Mouse (Mus musculus): Measurements from ENCODE around the gene Plpp2. TPM values are rescaled to one million over a fixed set of nuclear protein-coding genes. Genes with fewer than 3 reads are reported as not detected.

Gene Plpp2
- polyA plus RNA-seq, 1 experiment: 38.2 TPM

DNA sequence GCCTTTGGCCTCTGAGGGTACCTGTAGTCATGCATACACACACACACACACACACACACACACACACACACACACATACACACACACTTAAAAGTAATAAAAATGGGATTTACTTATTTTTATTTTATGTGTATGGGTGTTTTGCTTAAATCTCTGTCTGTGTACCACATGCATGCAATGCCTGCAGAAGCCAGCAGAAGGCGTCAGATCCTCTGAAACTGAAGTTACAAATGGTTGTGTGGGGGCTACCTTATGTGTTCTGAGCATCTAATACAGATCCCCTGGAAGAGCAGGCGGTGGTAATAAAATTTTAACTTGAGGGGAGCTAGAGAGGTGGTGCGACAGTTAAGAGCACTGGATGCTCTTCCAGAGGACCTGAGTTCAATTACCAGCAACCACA, 5.5 kb downstream of the Plpp2 start:
- DNase-seq (ENCODE audit: low read depth): no peak

DNA sequence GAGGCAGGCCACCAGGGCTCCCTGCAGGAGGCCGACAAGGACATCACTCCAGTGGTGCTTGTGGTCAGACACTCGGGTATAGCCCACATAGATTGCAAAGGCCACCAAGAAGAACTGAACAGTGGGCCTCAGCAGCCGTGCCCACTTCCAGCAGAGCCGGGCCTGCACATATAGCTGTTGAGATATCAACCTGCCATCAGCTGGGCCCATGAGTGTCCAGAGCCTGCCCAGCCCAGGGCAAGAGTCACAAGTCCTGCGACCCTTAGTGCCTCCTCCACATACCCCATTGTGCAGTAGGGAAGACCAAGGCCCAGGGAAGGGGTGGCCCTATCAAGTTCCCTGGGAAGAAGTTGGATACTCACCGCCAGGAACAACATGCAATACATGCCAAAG, 6.1 kb downstream of the Plpp2 start:
- DNase-seq (ENCODE audit: low read depth): no peak

DNA sequence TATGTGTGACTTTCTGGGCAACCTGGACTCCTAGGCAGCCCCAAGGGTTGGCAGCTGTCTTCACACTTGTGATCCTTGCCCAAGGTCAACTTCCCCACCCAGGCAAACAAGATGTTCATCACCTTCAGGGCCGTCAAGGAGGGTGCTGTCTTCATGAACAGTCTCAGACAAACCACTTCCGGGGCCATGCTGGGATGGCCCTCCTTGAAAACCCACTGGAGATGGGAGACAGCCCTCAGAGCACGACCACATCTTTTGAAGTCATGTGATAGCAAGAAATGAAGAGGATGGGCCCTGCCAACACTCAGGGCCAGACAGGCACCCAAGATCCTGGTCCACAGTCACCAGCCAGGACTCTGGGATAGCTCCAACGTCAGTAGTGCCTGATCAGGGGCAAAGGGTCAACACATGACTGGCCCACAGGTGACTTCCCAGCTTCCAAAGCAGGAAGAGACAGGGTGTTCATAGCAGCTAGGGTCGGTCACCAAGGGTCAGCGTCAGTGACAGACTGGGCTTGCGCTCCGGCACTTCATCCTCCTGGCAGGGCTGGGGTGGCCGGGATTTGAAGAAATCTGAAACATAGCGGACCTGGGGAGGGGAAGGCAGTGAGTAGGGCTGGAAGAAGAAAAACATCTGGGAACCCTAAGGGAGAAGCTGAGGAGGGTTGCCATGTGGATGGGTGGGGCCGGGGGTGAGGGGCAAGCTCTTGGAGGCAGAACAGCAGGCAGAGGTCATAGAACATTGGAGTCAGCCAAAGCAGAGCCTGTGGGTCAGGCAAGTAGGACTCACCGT, 6.7 kb downstream of the Plpp2 start:
- no peak for DNase-seq (ENCODE audit: low read depth)

DNA sequence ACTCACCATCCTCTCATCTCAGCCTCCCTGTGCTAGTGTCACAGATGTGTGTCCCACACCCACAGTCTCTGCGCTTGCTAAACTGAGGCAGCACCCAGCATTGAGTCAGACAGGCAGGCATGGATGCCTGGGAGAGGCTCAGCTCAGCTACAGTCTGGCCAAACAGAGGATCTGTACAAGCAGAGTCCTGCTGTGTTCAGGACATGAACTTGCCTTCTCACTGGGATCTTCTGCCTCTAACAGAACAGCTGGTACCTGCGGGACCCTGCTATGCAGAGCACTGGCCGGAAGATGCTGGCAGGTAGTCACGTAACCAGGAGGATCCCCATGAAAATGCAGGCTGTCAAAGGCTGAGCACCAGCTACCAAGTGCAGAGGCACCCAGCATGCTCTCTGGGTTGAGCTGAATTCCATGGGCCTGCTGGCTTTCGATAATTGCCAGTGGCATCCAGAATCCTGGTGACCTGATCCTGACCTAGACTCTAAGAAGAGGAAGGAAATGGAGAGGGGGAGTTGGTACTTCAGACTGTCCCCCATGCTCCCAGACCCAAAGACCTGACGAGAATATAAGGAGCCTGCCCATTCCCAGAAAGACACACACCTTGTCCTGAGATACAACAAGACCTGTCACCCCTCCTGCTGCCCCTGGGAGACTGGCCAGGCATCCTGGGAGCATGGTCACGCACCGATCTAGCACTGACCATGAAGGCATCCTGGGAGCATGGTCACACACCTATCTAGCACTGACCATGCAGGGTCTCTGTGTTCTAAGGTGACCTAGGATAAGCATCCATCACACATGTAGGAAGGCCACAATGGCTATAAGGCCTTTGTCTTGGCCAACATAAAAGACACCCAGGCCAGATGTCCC, 7.9 kb downstream of the Plpp2 start:
- no peak for DNase-seq (ENCODE audit: low read depth)

DNA sequence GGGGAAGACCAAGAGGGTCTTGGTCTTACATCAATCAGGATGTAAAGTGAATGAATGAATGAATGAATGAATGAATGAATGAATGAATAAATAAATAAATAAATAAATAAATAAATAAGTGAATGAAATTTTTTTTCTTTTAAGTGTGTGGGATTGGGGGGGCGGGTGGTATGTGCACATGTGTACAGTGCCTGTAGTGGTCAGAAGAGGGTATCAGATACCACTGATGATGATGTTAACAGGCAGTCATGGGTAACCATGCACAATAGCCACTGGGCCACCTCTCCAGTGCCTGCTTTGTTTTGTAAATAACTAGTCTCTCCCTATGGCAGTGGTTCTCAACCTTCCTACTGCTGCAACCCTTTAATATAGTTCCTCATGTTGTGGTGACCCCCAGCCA, 9.2 kb downstream of the Plpp2 start:
- DNase-seq (ENCODE audit: low read depth): no peak

DNA sequence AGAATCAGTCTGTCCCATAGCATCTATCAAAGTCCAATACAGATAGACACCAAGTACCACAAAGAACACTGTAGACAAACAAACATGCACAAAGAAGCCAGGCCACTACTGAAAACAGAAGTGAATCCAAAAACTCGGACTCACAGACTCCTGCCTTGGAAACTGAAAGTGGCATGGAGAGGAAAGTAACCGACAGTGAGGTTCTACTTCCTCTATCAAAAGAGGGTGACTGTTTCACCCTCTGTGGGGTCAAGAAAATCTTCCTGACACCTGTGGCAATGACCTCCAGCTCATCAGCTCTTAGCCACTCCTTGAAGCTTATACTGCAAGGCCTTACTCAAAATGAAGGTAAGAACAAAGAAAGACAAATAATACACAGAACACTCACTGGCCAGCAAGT, 26.9 kb downstream of the Plpp2 start:
- DNase-seq (ENCODE audit: low read depth): no peak

DNA sequence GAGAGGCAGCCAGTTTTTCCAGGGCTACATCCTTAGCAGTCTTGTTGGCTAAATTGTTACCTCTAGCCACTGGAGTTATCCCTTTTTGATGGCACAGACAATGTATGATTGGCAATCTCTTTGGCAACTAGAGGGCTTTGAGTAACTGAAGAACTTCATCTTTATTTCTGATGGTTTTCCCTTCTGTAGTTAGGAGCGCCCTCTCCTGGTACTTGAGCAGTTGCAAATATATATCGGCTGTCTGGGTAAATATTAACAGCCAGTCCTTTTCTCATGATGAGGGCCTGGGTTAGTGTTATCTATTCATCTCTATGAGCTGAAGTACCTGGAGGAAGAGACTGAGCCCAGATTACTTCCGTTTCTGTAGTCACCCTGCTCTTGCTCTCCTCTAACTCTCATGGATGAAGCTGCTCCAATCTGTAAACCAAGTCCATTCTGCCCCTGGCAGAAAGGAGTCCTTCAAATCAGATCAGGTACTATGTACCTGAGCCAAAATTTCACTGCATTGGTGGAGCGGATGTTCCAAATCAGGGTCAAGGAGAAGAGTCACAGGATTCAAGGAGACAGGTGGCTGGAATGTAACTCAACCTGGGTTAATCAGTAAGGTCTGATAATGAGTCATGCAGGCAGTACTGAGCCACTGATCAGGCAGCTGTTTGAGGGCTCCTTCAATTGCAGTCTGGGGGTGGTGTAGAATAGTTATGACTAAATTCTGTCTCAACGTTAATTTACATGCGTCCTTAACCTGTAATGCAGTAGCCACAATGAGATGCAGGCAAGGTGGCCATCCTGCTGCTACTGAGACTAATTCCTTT, 30.6 kb downstream of the Plpp2 start:
- no peak for DNase-seq (ENCODE audit: low read depth)

DNA sequence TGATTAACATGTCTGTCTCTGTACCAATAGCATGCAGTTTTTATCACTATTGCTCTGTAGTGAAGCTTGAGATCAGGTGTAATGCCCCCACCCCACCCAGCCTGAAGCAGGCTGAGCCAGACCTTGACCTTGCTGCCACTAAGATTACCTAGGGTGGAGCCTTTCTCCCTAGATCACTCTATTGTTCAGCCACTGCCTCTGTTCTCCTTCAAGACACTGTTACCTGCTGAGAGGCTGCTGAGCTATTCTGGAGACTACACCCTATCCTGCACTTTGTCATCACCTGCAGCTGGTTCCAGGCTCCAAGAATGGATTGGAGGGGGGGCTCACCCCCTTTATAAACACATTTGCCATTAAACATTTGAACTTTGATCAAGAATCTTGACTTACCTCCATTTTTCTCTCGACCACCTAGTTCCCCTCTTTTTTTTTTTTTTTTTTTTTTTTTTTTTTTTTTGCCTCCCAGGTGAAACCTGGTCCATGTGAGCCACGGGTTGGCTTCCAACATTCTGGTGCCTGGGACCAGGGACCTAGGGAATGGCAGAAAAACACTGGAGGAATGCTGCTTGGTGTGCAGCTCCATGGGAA, 36.8 kb downstream of the Plpp2 start:
- no peak for DNase-seq (ENCODE audit: low read depth)

DNA sequence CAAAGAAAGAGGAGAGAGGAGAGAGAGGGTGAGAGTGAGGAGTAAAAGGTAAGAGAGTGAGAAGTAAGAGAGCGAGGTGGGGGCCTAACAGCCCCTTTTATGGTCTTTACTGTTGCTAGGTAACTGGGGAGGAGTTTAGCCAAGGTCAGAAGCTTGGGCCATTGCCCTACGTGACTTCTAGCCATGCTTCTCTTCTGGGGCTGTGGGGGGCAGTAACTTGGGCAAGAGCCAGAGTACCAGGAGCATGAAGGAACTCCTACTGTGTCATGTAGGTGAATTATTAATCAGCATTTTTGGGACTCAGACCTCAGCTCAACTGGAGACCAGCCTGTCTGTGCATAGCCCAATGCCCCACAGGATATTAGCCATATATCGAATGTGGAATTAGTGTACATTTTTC, 37.7 kb downstream of the Plpp2 start:
- no peak for DNase-seq (ENCODE audit: low read depth)

Other genes with a start within 250 kb of the Plpp2 start
- not detected in 2 replicates for gene Vmn2r82, start 177.3 kb downstream of the Plpp2 start, polyA plus RNA-seq (2012; rRNA removed)
- not detected in 2 replicates for gene Vmn2r83, start 65.1 kb downstream of the Plpp2 start, polyA plus RNA-seq (2012; rRNA removed)
- 48.4 and 58.7 TPM in 2 replicates for gene Mier2, start 21.4 kb upstream of the Plpp2 start, polyA plus RNA-seq (2012; rRNA removed)
- gene Theg, start 53.5 kb upstream of the Plpp2 start, polyA plus RNA-seq (2012; rRNA removed): 1.3 and 2.1 TPM in 2 replicates
- 0.16 and 0.23 TPM in 2 replicates for gene C2cd4c, start 80.2 kb upstream of the Plpp2 start, polyA plus RNA-seq (2012; rRNA removed)
- gene Shc2, start 104.1 kb upstream of the Plpp2 start, polyA plus RNA-seq (2012; rRNA removed): 4.1 and 5.2 TPM in 2 replicates
- gene Odf3l2, start 111.9 kb upstream of the Plpp2 start, polyA plus RNA-seq (2012; rRNA removed): not detected in 2 replicates
- 0.32 and 0.35 TPM in 2 replicates for gene Madcam1, start 130.8 kb upstream of the Plpp2 start, polyA plus RNA-seq (2012; rRNA removed)
- 52.4 and 53.2 TPM in 2 replicates for gene Tpgs1, start 135.6 kb upstream of the Plpp2 start, polyA plus RNA-seq (2012; rRNA removed)
- 125 and 180 TPM in 2 replicates for gene Cdc34, start 148.4 kb upstream of the Plpp2 start, polyA plus RNA-seq (2012; rRNA removed)
- gene Gzmm, start 155.2 kb upstream of the Plpp2 start, polyA plus RNA-seq (2012; rRNA removed): 0.24 and 0.42 TPM in 2 replicates
- gene Bsg, start 170.7 kb upstream of the Plpp2 start, polyA plus RNA-seq (2012; rRNA removed): 595 and 686 TPM in 2 replicates
- gene Hcn2, start 182.8 kb upstream of the Plpp2 start, polyA plus RNA-seq (2012; rRNA removed): 1.6 and 1.8 TPM in 2 replicates
- gene Polrmt, start 212.8 kb upstream of the Plpp2 start, polyA plus RNA-seq (2012; rRNA removed): 39.4 and 48.1 TPM in 2 replicates
- not detected in 2 replicates for gene Fgf22, start 221.3 kb upstream of the Plpp2 start, polyA plus RNA-seq (2012; rRNA removed)
- 80.0 and 102 TPM in 2 replicates for gene Rnf126, start 233.2 kb upstream of the Plpp2 start, polyA plus RNA-seq (2012; rRNA removed)
- gene Fstl3, start 243.5 kb upstream of the Plpp2 start, polyA plus RNA-seq (2012; rRNA removed): 41.0 and 43.3 TPM in 2 replicates

Measured in gonadal fat pad, adult 2 months (tissue).